Mouse (Mus musculus): ENCODE measurements around the gene Olfr69. TPM values are rescaled to one million over a fixed set of nuclear protein-coding genes. Genes with fewer than 3 reads are reported as not detected.
A peak's percentile ranks its signal among the peaks of the same experiment; 100 is the strongest.
"Not testable (repeated sequence)": the region's sequence is repeated elsewhere in the genome, so short reads cannot be mapped to it uniquely, and the experiment has no call there.

The Olfr69 gene
- total and polyA plus RNA-seq, 3 experiments, result not detected

DNA sequence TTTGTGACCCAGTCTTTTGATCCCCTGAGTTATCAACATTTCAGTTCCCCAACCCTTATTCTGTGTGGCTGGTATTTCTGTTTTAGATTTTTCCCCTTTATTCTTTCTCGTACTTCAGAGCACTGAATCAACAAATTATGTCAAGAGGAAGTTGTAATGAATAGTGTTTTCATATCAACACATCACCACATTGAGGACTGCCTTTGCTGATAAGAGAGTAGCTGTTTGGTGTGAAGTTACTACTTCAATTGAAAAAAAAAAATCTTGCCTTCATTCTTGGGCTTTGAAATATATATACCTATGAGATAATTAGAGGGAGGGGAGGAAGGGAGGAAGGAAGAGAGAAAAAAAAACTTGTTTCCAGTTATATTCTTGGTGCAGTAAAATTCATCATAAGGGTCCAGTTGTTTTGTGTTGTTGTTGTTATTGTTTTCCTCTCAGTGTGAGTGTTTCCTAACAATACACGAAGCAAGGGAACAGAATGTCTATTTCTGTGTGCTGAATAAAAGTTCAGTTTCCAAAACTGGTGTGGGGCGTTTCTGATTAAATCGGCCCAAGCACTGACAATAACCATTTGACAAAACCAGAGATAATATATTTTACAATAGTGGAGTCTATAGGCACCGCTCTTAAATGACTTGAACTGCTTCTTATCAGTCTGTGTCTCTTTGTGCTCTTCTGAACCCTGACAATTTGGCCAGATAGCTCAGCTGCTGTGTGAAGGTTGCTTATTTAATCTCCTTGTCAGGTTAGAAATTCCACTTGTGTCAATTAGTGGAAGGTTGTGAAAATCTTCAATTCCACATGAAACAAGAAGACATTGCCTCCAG is 37.8 kb upstream of the Olfr69 start:
- peaks cover 20 to 23% of the 10 kb centered on the region in 2 experiments for H3K4me1 ChIP-seq (ENCODE audit: control insufficient read depth in 1 of 2, insufficient read depth in 2 of 2, low read length in 2 of 2)
- no peaks in the 10 kb centered on the region for H3K9me3 ChIP-seq (replicated peaks; ENCODE audit: insufficient read depth, low read length)
- TF ChIP-seq NRF1 (IDR thresholded peaks at IDR 0.05; ENCODE audit: insufficient read depth, low read depth, low read length, poor library complexity, severe bottlenecking) (no peak), E2F4 (IDR thresholded peaks at IDR 0.05; ENCODE audit: borderline replicate concordance, low read depth, low read length) (no peak), RCOR1 (IDR thresholded peaks at IDR 0.05; ENCODE audit: low read depth, low read length) (peak; percentile 45), HCFC1 (IDR thresholded peaks at IDR 0.05; ENCODE audit: low read depth, low read length) (no peak), SMC3 (IDR thresholded peaks at IDR 0.05; ENCODE audit: low read depth, low read length) (peak; percentile 2; the same call in 1 of the 2 replicates), ETS1 (IDR thresholded peaks at IDR 0.05; ENCODE audit: low read depth, low read length) (peak; percentile 96), MXI1 (IDR thresholded peaks at IDR 0.05; ENCODE audit: low read depth, low read length) (0 out of 2 replicates have a peak, but pooled peaks have one; percentile 11), SIN3A (IDR thresholded peaks at IDR 0.05; ENCODE audit: low read length) (peak; percentile 62), JUND (IDR thresholded peaks at IDR 0.05; ENCODE audit: low read depth, low read length) (no peak), POLR2AphosphoS2 (IDR thresholded peaks at IDR 0.05; ENCODE audit: low read length) (no peak), MAFK (IDR thresholded peaks at IDR 0.05; ENCODE audit: borderline replicate concordance, low read depth, low read length) (0 out of 2 replicates have a peak, but pooled peaks have one; percentile 56), ZKSCAN1 (IDR thresholded peaks at IDR 0.05; ENCODE audit: low read depth, low read length) (no peak), TBP (IDR thresholded peaks at IDR 0.05; ENCODE audit: low read depth, low read length) (peak; percentile 48; the same call in 1 of the 2 replicates), TAL1 (IDR thresholded peaks at IDR 0.05; ENCODE audit: low read length) (peak; percentile 88), MYB (IDR thresholded peaks at IDR 0.05; ENCODE audit: low read depth, low read length) (peak; percentile 67), EP300 (IDR thresholded peaks at IDR 0.05; ENCODE audit: low read depth in 1 of 2, low read length in 2 of 2) (peak; percentile 84 to 88), GATA1 (IDR thresholded peaks at IDR 0.05; ENCODE audit: low read depth, low read length) (peak; percentile 89), ZMIZ1 (IDR thresholded peaks at IDR 0.05; ENCODE audit: low read depth, low read length) (no peak), MAX (IDR thresholded peaks at IDR 0.05; ENCODE audit: low read length) (no peak), GABPA (IDR thresholded peaks at IDR 0.05; ENCODE audit: low read depth, low read length) (no peak), NELFE (IDR thresholded peaks at IDR 0.05; ENCODE audit: low read depth, low read length) (no peak), USF2 (IDR thresholded peaks at IDR 0.05; ENCODE audit: borderline replicate concordance in 1 of 2, insufficient read depth in 1 of 2, low read depth in 1 of 2, low read length in 2 of 2) (no peak), TCF12 (IDR thresholded peaks at IDR 0.05; ENCODE audit: low read depth, low read length) (peak; percentile 86), ZNF384 (IDR thresholded peaks at IDR 0.05; ENCODE audit: low read depth, low read length) (peak; percentile 89), POLR2A (IDR thresholded peaks at IDR 0.05; ENCODE audit: control insufficient read depth in 1 of 2, insufficient read depth in 1 of 2, low read depth in 1 of 2, low read length in 2 of 2, poor library complexity in 1 of 2) (no peak; a peak in 1 of 4 replicates)
- H3K27me3 ChIP-seq (ENCODE audit: control insufficient read depth in 1 of 2, insufficient read depth in 2 of 2, low read length in 2 of 2), result no peaks in the 10 kb centered on the region
- H3K4me3 ChIP-seq (ENCODE audit: control insufficient read depth in 1 of 2, insufficient read depth in 1 of 2, low read depth in 2 of 2, low read length in 2 of 2), result 0 out of 4 replicates have a peak overlapping the region, but pooled peaks of 1 of the 2 experiments have one; percentile 5
- DNase-seq (ENCODE audit: low read depth, low spot score), result peak; percentile 87
- peak overlapping the region; percentile 54 for H3K9ac ChIP-seq (ENCODE audit: control insufficient read depth, low read depth, low read length, poor library complexity, severe bottlenecking)
- peak overlapping the region; percentile 98 for H3K27ac ChIP-seq (ENCODE audit: control insufficient read depth, low read depth, low read length)
- H3K36me3 ChIP-seq (ENCODE audit: control insufficient read depth in 1 of 2, insufficient read depth in 2 of 2, low read length in 2 of 2), result peaks cover 0 to 29% of the 10 kb centered on the region in 2 experiments; a peak in 2 of 4 replicates
- H3K79me2 ChIP-seq (ENCODE audit: control insufficient read depth, insufficient read depth, low read length, poor library complexity), result no peaks in the 10 kb centered on the region

DNA sequence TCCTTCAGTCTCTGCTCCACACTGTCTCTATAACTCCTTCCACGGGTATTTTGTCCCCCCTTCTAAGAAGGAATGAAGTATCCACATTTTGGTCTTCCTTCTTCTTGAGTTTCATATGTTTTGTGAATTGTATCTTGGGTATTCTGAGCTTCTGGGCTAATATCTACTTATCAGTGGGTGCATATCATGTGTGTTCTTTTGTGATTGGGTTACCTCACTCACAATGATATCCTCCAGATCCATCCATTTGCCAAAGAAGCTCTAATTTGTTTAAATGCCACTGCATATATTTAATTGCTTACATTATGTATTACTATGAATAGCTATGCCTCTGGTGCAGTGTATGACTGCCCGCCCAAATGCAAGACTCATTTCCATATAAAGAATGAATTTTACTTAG is 36.7 kb upstream of the Olfr69 start:
- peak overlapping the region; percentile 57 for H3K27ac ChIP-seq (ENCODE audit: control insufficient read depth, low read depth, low read length)
- H3K4me3 ChIP-seq (ENCODE audit: control insufficient read depth in 1 of 2, insufficient read depth in 1 of 2, low read depth in 2 of 2, low read length in 2 of 2); H3K9ac ChIP-seq (ENCODE audit: control insufficient read depth, low read depth, low read length, poor library complexity, severe bottlenecking); H3K27me3 ChIP-seq (ENCODE audit: control insufficient read depth in 1 of 2, insufficient read depth in 2 of 2, low read length in 2 of 2); H3K79me2 ChIP-seq (ENCODE audit: control insufficient read depth, insufficient read depth, low read length, poor library complexity); H3K9me3 ChIP-seq (replicated peaks; ENCODE audit: insufficient read depth, low read length): not testable (repeated sequence)
- peak; percentile 50 for DNase-seq (ENCODE audit: low read depth, low spot score)
- H3K36me3 ChIP-seq (ENCODE audit: control insufficient read depth in 1 of 2, insufficient read depth in 2 of 2, low read length in 2 of 2), result peaks cover 0 to 27% of the 10 kb centered on the region in 2 experiments; a peak in 2 of 4 replicates
- H3K4me1 ChIP-seq (ENCODE audit: control insufficient read depth in 1 of 2, insufficient read depth in 2 of 2, low read length in 2 of 2), result peaks cover 15 to 18% of the 10 kb centered on the region in 2 experiments

Measured in MEL (cell line).